Mouse (Mus musculus) liver, postnatal 0 days (tissue): ENCODE measurements at regions not wholly inside any gene's neighbourhood (a gene's known extent, or its start where the extent isn't known, plus 50 kb on each side); places are given as distances from the start of the nearest gene placed in this dataset.

Experiments used
- CTCF ChIP-seq: sonication (generic); IDR thresholded peaks from 2 replicates; pipeline ENCODE4 v1.5.1; 2016; ENCODE audit warnings: antibody characterized with exemption, low read depth
- EP300 ChIP-seq: IDR thresholded peaks from 2 replicates; pipeline ENCODE4 v1.6.1; 2016; ENCODE audit warnings: antibody characterized with exemption, low read depth, mild to moderate bottlenecking

DNA sequence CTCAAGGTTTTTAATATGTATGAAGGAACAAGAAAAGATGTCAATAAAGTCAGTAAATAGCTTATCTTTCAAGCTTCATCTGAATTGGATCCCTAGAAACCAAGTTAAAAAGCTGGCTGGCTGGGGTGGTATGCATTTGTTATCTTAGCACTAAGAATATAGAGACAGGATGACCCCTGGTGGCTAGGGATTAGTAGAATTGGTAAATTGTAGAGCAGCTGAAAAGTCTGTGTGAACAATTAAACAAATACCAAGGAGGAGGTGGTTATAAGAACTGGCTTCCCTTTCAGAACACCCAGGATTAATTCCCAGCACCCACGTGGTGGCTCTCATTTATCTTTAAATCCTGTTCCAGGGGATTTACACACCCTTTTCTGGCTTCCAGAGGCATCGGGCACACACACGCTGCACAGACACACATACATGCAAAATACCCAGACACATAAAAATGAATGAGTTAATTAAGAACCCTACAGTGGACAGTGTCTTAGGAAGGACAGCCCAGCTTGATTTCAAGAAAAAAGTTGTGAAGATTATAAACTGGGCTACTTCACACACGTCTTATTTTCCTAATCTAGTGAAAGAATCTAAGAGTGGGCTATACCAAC is 170.5 kb downstream of the Pdzph1 start:
- TF ChIP-seq CTCF = no peak
- no peak for TF ChIP-seq EP300
